Mouse (Mus musculus): ENCODE results near the gene Olfr374.

GRCm38 (mm10) chr8:72110876-72111275 lies 4.0 kb downstream of the Olfr374 start:
- no peak for TF ChIP-seq POLR2A (IDR thresholded peaks at IDR 0.05; ENCODE audit: control insufficient read depth, low read depth, low read length)
- TF ChIP-seq CTCF (IDR thresholded peaks at IDR 0.05; ENCODE audit: control insufficient read depth, insufficient read depth, insufficient replicate concordance, low read depth, low read length): no peak

All from testis, adult 2 months (tissue).